Mouse (Mus musculus) brain, embryonic 18.5 days (tissue): ENCODE measurements around the gene Satb2.
"Not testable (repeated sequence)": the region's sequence is repeated elsewhere in the genome, so short reads cannot be mapped to it uniquely, and the experiment has no call there.

Experiments used
- DNase-seq: peaks from one replicate; pipeline ENCODE4 v3.0.0-alpha.2; 2012; ENCODE audit warnings: low read depth, low spot score

Satb2 gene

DNA sequence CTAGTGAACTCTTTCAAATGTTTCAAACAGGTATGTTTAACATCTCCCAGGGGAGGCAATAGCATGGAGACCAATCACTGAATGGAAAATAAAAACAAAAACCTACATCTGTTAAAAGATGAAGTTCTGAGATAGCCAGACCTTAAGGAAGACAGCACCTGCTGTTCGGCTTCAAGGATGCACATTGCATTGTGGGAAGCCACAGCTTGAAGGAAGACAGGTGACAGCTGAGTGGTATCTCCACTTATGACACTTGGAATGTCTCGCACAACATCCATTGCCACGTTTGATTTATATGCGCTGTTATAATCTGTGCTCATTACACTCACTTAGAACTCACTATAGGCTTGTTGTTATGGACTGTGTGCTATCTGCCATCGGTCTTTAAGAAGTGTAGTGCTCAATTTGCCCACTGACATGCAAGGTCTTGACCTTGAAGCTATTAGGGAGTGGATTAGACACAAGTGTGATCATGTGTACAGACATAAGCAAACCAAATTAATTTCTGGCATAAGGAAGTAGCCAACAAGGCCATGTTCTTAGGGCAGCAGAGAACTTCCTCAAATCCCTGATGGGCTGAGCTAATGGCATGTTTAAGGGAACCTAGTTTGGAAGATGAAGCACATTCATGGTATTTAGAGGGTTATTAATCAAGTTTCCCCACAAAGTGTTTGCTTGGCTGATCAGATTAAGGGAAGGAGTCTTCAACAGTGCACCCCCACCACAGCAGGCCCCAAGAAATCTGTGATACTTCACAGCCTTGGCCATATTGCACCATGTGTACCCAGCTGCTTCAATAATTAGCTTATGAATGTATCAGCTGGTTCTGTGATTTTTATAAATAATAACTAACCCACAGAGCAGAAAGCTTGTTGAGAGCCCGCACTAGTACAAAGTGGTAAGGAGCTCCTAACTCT, 144.2 kb downstream of the Satb2 start:
- DNase-seq: no peak

DNA sequence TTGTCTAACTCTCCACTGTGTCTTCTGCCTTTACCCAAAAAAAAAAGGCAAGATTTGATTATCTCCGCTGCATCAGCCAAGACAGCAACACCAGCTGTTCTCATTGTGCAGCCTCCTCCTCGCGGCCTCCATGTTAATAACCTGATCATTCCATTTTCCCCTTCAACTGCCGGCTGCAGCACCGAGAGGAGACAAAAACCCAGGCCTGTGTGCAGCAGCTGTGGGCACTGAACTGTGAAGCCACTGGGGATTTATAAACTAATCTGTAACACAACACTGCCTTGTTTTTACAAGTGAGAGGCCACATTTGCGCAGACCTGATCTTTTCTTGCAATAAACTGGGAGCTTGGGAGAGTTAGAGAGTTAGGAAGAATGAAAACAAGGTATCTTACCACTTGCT, 145.1 kb downstream of the Satb2 start:
- DNase-seq: no peak

DNA sequence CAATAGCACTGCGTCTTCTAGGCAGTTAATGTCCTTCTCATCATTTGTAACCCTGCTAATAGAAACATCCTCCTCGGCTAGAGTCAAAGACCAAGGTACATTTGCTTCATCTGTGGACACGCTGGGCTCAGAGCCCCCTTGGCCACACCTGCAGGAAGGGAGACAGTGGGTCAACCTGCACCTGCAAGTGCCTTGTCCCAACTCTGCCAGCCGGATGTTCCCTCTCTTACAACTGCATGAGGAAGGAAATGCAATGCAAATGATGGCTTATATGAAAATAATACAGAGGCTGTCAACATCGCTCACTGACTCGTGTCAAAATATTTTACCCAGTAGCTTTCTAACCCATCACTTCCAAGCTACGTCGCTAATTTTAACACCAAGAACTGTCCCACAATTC, 145.7 kb downstream of the Satb2 start:
- no peak for DNase-seq

DNA sequence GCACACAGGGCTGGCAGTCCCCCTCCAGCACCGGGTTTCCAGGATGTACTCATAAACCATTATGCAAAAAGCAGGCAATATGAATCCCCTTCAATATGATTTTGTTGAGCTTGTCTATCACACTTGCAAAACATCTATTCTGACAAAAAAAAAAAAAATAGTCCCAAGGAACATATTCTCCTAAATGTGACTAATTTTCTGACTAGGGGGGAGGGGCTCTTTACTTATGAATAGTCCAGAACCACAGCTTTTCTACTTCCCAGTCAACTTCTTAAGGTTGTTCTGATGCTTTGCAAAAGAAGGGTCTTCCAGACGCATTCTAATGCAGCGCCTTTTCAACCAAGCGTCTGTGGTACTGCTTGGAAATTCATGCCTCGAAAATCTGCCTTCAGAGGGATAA, 155.7 kb downstream of the Satb2 start:
- DNase-seq: no peak

DNA sequence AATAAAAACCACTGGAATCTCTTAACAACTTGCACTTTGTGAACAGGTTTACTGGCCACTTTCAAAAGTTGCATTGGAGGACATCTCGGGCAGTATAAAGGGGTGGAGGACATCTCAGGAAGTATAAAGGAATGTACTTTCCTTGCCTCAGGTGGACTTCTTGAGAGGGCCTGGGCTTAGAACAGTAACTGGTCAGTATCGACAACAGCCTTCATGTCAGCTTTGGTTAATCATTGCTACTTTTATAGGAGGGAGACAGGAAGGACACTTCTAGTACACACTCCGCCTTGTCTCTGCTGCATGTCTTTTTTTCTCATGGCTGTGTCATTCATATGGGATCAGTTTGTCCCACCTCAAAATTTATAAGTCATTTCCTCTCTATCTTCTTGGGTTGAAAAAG, 156.4 kb downstream of the Satb2 start:
- DNase-seq: no peak

DNA sequence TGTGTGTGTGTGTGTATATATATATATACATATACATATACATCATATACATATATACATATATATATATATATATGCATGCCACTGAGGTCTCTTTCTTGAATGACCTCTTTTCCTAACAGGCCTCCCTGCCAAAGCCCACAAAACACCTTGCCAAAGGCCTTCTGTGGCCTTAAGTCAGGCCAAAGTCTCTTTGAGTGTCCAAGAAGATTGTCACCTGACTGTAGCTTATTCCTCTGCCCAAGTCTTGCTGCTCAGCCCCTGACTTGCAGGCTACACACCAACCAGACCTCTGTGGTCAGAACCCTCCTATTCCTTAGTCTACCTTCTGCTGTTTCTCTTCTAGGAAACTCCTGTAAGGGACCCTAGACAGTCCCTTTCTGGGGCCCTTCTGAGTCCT, 164.9 kb downstream of the Satb2 start:
- DNase-seq: no peak

DNA sequence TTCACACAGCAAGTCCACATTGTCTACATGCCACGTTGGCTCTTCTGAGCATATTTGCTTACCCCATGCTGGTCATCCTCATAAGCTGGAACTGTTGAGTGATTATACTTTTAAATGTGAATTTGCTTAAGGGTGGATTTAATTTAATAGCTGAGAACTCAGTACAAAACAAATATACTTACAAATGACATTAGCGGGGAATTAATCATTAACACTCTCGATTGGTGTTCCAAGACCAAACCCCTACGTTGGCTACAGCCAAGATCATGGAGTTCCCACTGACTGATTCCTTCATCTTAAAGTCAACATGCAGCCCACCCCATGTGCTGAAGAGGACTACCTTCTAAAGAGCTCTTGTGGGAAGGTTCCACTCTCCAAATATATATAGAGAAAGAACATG, 165.5 kb downstream of the Satb2 start:
- no peak for DNase-seq

DNA sequence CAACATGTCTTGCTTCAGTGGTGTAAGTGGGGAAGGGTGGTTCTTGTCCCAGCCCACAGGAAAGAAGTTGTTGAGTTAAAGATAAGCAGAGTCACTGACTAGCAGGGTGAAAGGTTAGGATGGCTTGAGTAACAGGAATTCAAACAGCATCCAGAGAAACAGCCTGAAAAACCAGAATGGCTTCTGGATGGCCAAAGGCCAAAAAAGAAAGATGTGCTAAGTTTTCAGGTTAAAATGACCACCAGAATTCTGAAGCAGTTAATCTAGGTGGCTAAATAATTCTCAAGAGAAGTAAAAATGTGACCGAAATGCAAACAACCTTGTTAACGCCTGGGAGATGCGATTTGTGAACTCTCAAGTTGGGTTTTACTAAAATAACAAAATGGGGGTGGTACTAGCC, 167.0 kb downstream of the Satb2 start:
- no peak for DNase-seq

DNA sequence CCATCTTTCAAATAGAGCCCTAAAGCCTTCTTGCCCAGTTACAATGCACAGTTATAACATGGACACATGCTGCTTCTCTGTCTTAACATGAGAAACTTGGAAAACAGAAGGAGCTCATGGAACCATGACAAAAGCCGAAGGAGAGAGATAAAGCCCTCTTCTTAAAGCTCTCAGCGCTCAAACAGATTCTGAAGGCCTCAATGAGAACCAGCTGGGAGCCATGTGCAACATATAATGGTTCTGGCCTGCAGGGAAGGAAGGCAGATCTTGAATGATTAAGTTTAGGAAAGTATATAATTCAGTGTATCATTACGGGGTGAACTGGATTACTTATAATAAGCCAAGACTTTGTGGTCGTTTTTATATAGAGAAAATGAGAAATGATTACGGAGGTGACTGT, 172.4 kb downstream of the Satb2 start:
- DNase-seq: no peak

DNA sequence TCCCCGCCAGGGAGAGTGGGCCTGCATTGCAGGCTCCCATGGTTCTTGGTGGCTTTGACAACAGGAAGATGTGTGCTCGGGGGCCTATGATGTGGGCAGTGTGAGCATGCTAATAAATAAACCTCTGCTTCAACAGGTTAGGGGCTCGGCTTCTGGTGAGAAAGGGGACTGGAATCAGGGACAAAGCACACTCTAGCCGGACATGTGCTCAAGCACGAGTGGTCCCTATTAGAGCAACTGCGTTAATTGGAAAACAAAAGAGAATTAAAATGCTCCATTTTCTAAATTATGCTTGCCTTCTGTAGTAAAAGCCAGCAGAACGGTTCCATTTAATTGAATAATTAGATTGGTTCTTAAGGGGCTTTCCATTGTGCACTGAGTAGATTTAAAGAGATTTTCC, 177.8 kb downstream of the Satb2 start:
- DNase-seq: no peak

DNA sequence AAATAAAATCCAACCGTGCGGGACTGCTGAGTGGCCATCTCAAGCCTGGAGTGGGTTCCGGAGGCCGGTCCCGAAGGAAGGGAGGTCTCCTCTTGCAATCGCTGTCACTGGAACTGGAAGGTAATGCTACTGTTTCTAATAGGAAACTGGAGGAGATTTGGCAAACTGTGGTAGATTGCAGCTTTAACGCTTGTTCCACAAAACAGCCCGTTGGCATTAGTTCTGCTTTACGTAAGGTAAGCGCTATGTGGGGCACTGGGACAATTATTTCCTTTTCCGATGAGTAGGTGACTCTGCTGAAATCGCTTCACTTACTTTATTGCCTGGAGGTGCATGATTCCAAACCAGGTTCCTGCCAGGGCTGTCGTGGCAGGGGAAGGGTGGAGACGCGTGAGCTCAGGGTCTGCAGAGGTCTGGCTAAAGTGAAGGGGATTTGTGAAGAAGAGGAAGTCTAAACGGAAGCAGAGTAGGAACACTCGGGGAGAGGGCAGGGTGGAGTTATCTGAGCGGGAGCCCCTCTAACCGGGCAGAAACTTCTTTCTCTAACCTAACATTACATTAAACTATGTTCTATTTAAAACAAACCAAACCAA, 183.3 kb downstream of the Satb2 start:
- DNase-seq: no peak

DNA sequence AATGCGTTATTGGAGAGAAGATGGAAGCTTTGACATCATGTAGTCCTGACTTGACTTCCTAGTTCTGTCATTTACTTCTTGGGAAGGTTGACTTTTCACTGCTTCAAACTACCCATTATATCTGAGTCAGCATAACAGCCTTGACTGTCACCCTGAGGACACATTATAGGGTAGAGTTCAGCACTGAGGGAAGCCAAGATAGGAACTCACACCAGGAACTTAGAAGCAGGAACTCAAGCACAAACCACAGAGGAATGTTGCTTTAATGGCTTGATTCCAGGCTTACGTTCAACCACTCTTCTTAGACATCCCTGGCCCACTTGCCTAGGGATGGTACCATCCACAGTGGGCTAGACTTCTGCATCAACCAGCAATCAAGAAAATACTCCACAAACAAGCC, 188.8 kb downstream of the Satb2 start:
- DNase-seq: no peak

DNA sequence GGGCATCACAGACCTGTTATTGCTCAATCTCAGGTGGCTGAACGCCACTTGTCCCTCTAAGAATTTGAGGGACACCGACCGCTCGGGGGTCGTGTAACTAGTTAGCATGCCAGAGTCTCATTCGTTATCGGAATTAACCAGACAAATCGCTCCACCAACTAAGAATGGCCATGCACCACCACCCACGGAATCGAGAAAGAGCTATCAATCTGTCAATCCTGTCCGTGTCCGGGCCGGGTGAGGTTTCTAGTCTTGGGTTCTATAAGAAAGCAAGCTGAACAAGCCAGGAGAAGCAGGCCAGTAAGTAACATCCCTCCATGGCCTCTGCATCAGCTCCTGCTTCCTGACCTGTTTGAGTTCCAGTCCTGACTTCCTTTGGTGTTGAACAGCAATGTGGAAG, 196.3 kb downstream of the Satb2 start:
- DNase-seq: not testable (repeated sequence)

DNA sequence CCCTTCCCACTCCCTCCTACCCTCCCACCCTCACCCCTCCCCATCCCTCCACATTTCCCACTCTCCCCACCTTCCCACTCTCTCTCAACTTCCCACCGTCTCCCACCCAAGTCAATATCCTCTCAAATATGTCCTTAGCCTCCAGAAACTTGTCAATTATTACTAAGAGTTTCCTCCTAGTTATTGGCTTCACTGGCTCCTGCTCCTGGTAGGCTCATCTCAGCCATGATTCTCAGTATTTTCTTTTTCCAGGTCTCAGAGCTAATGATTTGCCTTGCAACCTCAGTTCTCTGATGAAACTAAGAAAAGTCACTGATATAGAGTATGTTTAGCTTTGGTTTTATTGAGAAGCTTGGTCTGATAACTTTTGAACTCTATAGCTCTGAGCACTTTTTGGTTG, 214.2 kb downstream of the Satb2 start:
- no peak for DNase-seq

DNA sequence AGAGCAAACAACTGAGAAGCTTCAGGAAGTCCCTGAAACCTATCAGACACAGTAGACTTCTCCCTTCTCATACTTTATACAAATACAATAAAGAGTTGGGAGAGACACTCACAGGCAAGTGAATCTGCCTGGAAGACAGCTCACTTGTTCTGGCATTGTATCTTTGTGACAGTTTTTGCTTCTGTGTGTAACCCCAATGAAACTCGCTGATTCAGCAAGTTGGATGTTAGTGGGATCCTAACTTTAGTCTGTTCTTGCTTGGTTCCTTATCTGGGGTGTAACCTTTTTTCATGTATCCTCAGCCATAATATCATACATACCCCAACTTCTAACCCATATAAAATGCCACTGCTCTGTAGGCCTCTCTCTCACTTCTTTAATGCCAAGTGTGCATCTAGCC, 216.9 kb downstream of the Satb2 start:
- DNase-seq: no peak

DNA sequence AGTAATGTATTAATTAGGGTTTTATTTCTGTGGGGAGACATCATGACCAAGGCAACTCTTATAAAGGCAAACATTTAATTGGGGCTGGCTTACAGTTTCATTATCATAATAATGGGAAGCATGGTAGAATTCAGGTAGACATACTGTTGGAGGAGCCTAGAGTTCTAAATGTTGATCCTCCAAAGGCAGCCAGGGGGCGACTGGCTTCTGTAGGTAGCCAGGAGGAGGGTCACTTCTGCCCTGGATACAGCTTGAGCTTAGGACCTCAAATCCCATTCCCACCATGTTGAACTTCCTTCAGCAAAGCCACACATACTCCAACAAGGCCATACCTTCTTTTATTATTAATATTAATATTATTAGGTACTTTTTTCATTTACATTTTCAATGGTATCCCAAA, 225.2 kb downstream of the Satb2 start:
- DNase-seq: no peak

DNA sequence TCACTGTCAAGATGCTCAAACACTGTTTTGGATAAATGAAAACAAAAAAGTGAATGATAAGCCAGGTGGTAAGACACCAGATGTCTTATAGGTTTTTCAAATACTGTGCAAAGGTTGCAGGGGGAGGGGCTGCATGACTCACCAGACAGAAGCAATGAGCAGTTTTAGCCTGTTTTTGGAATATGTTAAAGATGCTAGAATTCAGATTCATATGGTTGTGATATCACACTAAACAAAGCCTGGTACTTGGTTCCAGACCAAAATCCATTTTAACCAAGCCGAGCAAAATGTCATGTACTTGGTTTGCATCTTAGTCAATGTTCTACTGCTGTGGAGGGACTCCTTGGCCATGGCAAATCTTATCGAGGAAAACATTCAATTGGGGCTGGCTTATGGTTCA, 227.8 kb downstream of the Satb2 start:
- DNase-seq: no peak

DNA sequence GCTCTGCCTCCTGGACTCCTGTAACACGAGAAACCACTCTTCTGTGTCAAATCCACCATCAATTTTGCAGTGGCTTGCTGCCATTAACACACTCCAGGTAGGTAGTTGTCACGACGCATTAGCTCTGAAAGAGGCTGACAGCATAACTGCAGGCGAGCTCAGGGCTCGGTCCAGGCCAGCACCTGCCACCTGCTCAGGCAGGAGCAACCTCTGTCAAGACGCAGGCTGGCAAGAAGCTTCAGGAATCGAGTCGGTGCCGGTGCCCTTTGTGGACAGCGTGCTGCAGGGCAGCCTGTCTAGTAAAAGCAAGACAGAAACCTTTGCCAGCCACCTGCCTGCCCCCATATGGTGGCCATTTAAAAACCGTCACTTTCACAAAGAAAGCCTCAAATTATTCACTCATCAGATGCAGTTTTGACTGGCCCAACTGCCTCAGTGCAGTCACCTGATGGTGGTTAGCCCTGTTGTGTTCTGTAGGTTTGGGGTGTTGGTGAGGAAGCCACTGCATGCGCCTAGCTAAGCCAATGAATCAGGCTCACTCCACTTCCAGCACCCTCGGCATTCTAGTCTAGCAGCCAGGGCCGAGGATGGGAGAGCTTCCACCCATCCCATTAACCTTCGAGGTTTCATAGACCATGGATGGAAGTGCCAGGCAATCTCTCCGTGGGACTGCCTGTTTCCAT, 228.7 kb downstream of the Satb2 start:
- no peak for DNase-seq

DNA sequence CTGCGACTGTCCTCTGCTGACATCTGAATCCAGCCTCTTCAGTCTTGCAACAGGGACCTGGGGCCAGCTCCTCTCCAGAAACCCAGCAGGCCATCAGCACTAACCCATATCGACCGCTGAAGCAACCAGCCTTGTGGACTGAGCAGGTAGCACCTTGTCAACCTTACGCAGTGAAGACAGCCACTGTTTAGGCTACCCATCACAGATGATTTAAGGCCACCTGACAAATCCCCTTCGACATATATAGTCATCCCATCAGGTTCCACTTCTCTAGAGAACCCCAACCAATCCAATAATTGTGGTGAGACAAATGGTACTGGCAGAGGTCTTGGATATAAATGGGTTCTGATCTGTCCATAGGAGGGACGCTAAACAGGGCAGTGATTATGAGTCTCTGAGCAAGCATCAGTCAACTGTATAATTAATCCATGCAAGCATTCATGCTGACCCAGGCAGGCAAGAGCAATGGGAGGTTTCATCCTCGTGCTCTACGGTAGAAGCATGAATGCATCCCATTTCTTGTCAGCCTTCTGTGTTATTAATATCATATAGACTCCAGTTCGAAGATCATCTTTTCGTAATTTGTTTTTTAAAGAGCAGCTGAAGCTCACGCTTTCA, 229.5 kb downstream of the Satb2 start:
- DNase-seq: no peak
